Mouse (Mus musculus) heart, embryonic 11.5 days (tissue): ENCODE results near the gene Chrna5. TPM values are rescaled to one million over a fixed set of nuclear protein-coding genes. Genes with fewer than 3 reads are reported as not detected.

Experiments
- ATAC-seq: fragments of 200-750 bp; cut with Nextera tagmentation; replicated peaks from 2 replicates; pipeline ENCODE4 v1.8.0; 2017; ENCODE audit warnings: moderate library complexity; ENCODE audit not compliant: insufficient number of reproducible peaks, low FRiP score, low TSS enrichment
- H3K27ac ChIP-seq: fragments of 300-500 bp; sonication (generic); 2 replicates; pipeline ENCODE4 v1.5.1; 2014; ENCODE audit warnings: mild to moderate bottlenecking, low read depth, low read length
- H3K27me3 ChIP-seq: fragments of 300-500 bp; sonication (generic); 2 replicates; pipeline ENCODE4 v1.6.1; 2014; ENCODE audit warnings: mild to moderate bottlenecking, low read length, mixed read lengths; ENCODE audit not compliant: control insufficient read depth, insufficient read depth
- H3K36me3 ChIP-seq: fragments of 300-500 bp; sonication (generic); 2 replicates; pipeline ENCODE4 v1.6.1; 2014; ENCODE audit warnings: mild to moderate bottlenecking, low read length, moderate library complexity, mixed read lengths; ENCODE audit not compliant: control insufficient read depth, insufficient read depth
- H3K4me1 ChIP-seq: fragments of 300-500 bp; sonication (generic); 2 replicates; pipeline ENCODE4 v1.6.1; 2014; ENCODE audit warnings: low read length; ENCODE audit not compliant: control insufficient read depth, insufficient read depth
- H3K4me2 ChIP-seq: fragments of 300-500 bp; sonication (generic); 2 replicates; pipeline ENCODE4 v1.6.1; 2014; ENCODE audit warnings: mild to moderate bottlenecking, moderate library complexity
- H3K4me3 ChIP-seq: fragments of 300-500 bp; sonication (generic); 2 replicates; pipeline ENCODE4 v1.5.1; 2014; ENCODE audit warnings: low read depth, low read length
- H3K9ac ChIP-seq: fragments of 300-500 bp; sonication (generic); 2 replicates; pipeline ENCODE4 v1.6.1; 2014; ENCODE audit warnings: mild to moderate bottlenecking, low read depth, low read length, moderate library complexity
- H3K9me3 ChIP-seq: fragments of 300-500 bp; sonication (generic); replicated peaks from 2 replicates; pipeline ENCODE4 v1.6.1; 2016; ENCODE audit warnings: low read length; ENCODE audit not compliant: control insufficient read depth
- WGBS: fragments of 180-500 bp; shearing (Covaris S2); extraction: QIAGEN DNeasy Blood & Tissue Kit; methylation state at CpG from one replicate; pipeline ENCODE4 v1.1.7; 2014; ENCODE audit not compliant: insufficient replicate concordance; 5-methylcytosine and 5-hydroxymethylcytosine counted together
- polyA plus RNA-seq: library from polyadenylated mRNA; unstranded; fragments of >200 nt; fragmentation: Nextera tagmentation; extraction: Ambion mirVana; gene quantifications from 2 replicates; pipeline ENCODE4 v1.2.1, GENCODE M21; 2014

Gene Chrna5
- polyA plus RNA-seq, 1 experiment from 2014 or later: not detected

DNA sequence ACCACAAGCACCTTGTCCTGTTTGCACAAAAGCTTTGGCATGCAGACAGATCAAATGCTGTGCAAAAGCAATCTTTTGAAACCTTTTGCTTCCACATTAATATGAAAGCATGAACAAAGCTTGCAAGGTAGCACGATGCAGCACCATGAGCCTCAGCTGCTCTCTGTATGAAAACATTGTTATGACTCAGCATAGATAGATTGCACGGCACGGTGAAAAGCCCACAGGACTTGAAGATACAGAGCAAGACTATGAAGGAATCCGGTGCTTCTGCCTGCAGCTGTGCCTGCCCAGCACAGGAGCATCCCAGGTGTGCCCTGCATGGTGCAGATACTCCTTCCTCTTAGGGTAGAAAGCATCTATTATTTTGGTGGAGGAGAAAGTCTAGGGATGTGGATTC, 22.9 kb downstream of the Chrna5 start:
- H3K27me3 ChIP-seq: no peaks in the 10 kb centered on the region

DNA sequence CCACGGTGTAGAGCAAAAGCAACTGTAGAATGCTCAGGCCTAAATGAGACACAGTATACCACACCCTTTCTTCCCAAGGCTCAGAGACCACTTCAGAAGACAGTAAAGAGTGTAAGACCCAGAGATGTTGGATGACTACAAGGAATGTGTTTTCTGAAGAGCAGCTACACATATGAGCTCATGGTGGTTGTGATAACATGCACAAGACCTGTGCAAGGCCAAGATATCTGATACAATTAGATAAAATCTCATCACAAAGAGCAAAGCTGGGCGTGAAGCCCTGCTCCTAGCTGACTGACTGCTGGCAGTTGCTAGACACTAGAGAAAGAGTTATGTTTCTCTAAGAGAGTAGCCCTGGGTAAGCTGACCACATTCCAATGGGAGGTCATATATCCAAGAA, 29.0 kb downstream of the Chrna5 start:
- Histone ChIP-seq H3K27me3 (no peaks in the 10 kb centered on the region), H3K9me3 (no peaks in the 10 kb centered on the region), H3K4me2 (no peak overlapping the region), H3K36me3 (no peaks in the 10 kb centered on the region), H3K4me3 (no peak overlapping the region), H3K9ac (no peak overlapping the region), H3K27ac (no peak overlapping the region), H3K4me1 (no peaks in the 10 kb centered on the region)
- ATAC-seq: no peak
- 63% methylated on average over 2 of the region's 2 CpGs for WGBS

More for the DNA sequence above, 22.9 kb downstream of the Chrna5 start:
- Histone ChIP-seq H3K9me3 (no peaks in the 10 kb centered on the region), H3K27ac (no peak overlapping the region), H3K9ac (no peak overlapping the region), H3K4me3 (no peak overlapping the region), H3K36me3 (no peaks in the 10 kb centered on the region), H3K4me2 (no peak overlapping the region), H3K4me1 (no peaks in the 10 kb centered on the region)
- 72% methylated on average over 4 of the region's 4 CpGs for WGBS
- no peak for ATAC-seq

DNA sequence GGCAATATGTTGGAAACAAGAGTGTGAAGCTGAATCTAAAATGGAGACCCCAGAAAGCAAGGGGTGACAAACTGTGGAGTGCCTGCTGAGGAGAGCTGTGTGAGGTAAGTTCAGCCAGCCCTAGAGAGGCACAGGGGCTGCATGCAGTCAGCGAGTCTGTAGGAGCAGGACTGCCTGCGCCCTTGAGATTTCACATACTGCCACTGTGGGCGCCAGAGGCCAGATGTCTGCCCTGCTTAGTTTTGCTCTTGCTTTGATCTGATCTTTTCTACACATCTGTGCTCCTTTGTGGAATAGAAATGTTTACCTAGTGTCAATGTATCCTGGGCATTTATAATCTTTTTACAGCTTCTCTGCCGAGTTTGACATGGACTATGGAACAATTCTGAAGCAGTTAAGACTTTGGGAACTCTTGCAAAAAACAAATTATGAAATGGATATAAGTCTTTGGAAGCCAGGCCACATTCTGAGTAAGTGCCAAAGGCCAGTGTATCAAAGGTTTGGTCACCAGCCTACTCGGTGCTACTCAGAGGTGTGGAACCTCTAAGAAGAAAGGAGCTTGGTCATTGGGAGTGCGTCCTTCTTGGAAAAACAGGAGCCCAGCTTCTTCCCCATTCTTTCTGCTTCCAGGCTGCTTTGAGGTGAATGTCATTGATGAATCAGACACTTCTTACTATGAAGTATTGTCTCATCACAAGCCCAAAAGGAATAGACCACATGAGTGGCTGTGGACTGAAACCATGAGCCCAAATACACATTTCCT, 30.1 kb downstream of the Chrna5 start:
- ATAC-seq: no peak
- no peak overlapping the region for H3K4me3 ChIP-seq
- H3K4me1 ChIP-seq: no peaks in the 10 kb centered on the region
- no peak overlapping the region for H3K9ac ChIP-seq
- H3K9me3 ChIP-seq: no peaks in the 10 kb centered on the region
- no peaks in the 10 kb centered on the region for H3K36me3 ChIP-seq
- H3K27ac ChIP-seq: no peak overlapping the region
- no peak overlapping the region for H3K4me2 ChIP-seq
- 45% methylated on average over 6 of the region's 6 CpGs for WGBS
- no peaks in the 10 kb centered on the region for H3K27me3 ChIP-seq

- Histone ChIP-seq H3K9ac (no peak overlapping the region), H3K4me1 (no peaks in the 10 kb centered on the region), H3K27me3 (no peaks in the 10 kb centered on the region; the same call in 1 of the 2 replicates), H3K9me3 (no peaks in the 10 kb centered on the region), H3K36me3 (no peaks in the 10 kb centered on the region), H3K27ac (no peak overlapping the region), H3K4me3 (no peak overlapping the region), H3K4me2 (no peak overlapping the region)
- no peak for ATAC-seq
- 56% methylated on average over 3 of the region's 3 CpGs for WGBS
Measured at GRCm38 (mm10) chr9:55016926-55017325, 36.2 kb downstream of the Chrna5 start.

DNA sequence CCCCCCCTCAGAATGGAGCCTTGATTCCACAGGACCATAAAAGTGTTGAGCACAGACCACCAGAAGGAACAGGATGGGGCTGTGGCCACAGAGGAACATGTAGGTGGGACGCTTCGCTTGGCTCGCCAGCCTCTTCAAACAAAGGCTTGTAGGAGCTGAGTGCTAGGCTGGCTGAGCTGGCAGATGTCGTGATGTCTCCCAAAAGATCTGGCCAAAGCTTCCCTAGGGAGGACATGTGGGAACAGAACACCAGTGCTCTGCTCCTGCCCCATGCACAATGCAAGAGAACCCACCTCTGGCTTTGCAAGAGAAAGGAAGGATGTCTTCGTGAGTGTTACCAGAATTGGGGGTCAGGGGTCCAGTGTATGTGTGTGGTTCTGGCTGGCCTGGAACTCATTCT, 42.6 kb downstream of the Chrna5 start:
- peaks cover 43% of the 10 kb centered on the region for H3K27me3 ChIP-seq
- no peak overlapping the region for H3K4me3 ChIP-seq
- 79% methylated on average over 5 of the region's 5 CpGs for WGBS
- H3K36me3 ChIP-seq: no peaks in the 10 kb centered on the region
- H3K9me3 ChIP-seq: no peaks in the 10 kb centered on the region
- no peak for ATAC-seq
- H3K9ac ChIP-seq: no peak overlapping the region
- no peak overlapping the region for H3K27ac ChIP-seq
- H3K4me1 ChIP-seq: peaks cover 3% of the 10 kb centered on the region; the same call in 1 of the 2 replicates
- H3K4me2 ChIP-seq: no peak overlapping the region

GRCm38 (mm10) chr9:55023902-55024583, 43.4 kb downstream of the Chrna5 start:
- Histone ChIP-seq H3K9me3 (no peaks in the 10 kb centered on the region), H3K4me1 (peaks cover 3% of the 10 kb centered on the region; the same call in 1 of the 2 replicates), H3K27ac (no peak overlapping the region), H3K4me2 (no peak overlapping the region), H3K27me3 (peaks cover 43% of the 10 kb centered on the region), H3K36me3 (no peaks in the 10 kb centered on the region), H3K4me3 (no peak overlapping the region), H3K9ac (no peak overlapping the region)
- ATAC-seq: no peak
- 32% methylated on average over 13 of the region's 13 CpGs for WGBS

DNA sequence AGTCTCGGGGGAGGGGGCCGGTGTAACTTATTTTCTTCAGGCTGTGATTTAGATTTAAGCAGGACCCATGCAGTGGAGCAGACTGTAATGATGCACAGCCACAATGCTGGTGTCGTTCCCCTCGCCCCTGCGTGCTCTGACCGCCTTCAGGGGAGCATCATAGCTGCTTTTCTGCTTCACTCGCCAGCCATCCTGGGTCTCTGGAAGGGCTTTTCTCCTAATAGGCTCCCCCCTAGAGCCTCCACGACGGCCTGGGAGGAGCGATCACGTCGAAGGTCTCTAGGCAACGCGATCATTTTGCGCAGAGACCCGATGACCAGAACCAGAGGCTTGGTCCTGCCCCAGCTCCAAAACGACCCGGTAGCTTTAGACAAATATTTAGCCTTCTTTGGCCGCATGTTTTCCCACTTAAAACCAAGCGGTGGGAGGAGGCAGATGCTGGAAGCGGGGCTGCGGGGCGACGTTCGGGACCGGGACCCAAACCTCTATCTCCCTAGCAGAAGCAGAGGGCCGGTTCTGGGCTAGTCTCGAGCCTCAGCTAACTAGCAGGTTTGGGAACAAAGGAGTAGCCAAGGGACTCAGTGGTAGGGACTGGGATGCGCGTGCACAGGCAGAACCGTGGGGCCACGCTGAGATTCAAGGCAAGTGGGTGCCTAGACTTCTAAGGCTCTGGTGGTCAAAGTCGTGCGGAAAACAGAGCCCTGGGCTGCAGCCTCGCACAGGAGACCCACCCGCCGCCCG, 45.0 kb downstream of the Chrna5 start:
- H3K27me3 ChIP-seq: peaks cover 46% of the 10 kb centered on the region
- 12% methylated on average over 38 of the region's 38 CpGs for WGBS

GRCm38 (mm10) chr9:55026275-55026663, 45.6 kb downstream of the Chrna5 start, which contains the start of gene Chrna3:
Chrna3 (minus strand) TSS chr9:55026562.
- peak within 1 kb of the TSS; percentile 57 for H3K4me2 ChIP-seq
- no peaks in the 10 kb centered on the region for H3K36me3 ChIP-seq
- no peak; the same call in 1 of the 2 replicates for ATAC-seq
- H3K4me3 ChIP-seq: peak within 1 kb of the TSS; percentile 28
- peaks cover 3% of the 10 kb centered on the region; the same call in 1 of the 2 replicates for H3K4me1 ChIP-seq
- no peak within 1 kb of the TSS for H3K9ac ChIP-seq
- no peaks in the 10 kb centered on the region for H3K9me3 ChIP-seq
- no peak within 1 kb of the TSS for H3K27ac ChIP-seq
- peaks cover 46% of the 10 kb centered on the region for H3K27me3 ChIP-seq
- WGBS: under 1% methylated on average over 39 of the region's 39 CpGs

More for the DNA sequence above, 45.0 kb downstream of the Chrna5 start:
- no peak overlapping the region for H3K9ac ChIP-seq
- H3K9me3 ChIP-seq: no peaks in the 10 kb centered on the region
- ATAC-seq: no peak
- H3K27ac ChIP-seq: no peak overlapping the region
- H3K36me3 ChIP-seq: no peaks in the 10 kb centered on the region
- H3K4me1 ChIP-seq: peaks cover 3% of the 10 kb centered on the region; the same call in 1 of the 2 replicates
- H3K4me3 ChIP-seq: peak overlapping the region; percentile 28; the same call in 1 of the 2 replicates
- peak overlapping the region; percentile 57 for H3K4me2 ChIP-seq
